Mouse (Mus musculus) stomach, postnatal 0 days (tissue): Measurements from ENCODE around the gene Hrk.

Source experiments
- CTCF ChIP-seq: IDR thresholded peaks from 2 replicates; pipeline ENCODE4 v1.5.1; 2016; ENCODE audit warnings: antibody characterized with exemption, low read depth, mild to moderate bottlenecking, moderate library complexity
- EP300 ChIP-seq: optimal IDR thresholded peaks from 2 replicates; pipeline ENCODE3; 2016; ENCODE audit warnings: antibody characterized with exemption

DNA sequence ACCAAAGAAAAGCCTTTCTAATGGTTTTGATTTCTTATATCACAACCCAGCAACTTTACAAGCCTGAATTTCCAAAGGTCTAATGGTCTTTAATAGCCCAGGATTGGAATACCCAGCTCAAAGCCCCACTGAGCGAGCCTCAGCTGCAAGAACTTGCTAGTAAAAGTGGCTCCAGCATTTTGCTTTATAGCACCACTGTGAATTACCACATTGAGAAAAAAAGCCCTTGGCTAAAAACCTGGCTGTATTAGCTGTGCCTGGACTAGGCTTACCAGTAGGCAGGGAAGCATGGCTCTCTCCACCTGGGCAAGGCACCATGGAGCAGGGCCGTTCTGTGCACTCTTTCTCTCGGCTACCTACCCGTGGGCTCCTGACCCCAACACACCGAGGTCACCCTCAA is 28.1 kb upstream of the Hrk start:
- no peak for TF ChIP-seq CTCF
- no peak for TF ChIP-seq EP300
